Mouse (Mus musculus) liver, embryonic 14.5 days (tissue): ENCODE measurements around the gene Sh3d19. TPM values are rescaled to one million over a fixed set of nuclear protein-coding genes. Genes with fewer than 3 reads are reported as not detected.
A peak's percentile ranks its signal among the peaks of the same experiment; 100 is the strongest.

Source experiments
- ATAC-seq: fragments of 200-750 bp; cut with Nextera tagmentation; 2 replicates; pipeline ENCODE4 v1.8.0; 2017; ENCODE audit warnings: moderate number of reproducible peaks, mild to moderate bottlenecking, moderate library complexity; ENCODE audit not compliant: insufficient read depth
- DNase-seq, 3 experiments: peaks; one replicate each; pipeline ENCODE4 v3.0.0-alpha.2; 2012 to 2013; ENCODE audit warnings: low read depth in 3 of 3, low spot score in 3 of 3
- H3K27ac ChIP-seq: fragments of 300-500 bp; sonication (generic); 2 replicates; pipeline ENCODE4 v1.5.1; 2014; ENCODE audit warnings: moderate library complexity, mild to moderate bottlenecking, control low read depth, inconsistent platforms
- H3K27me3 ChIP-seq: fragments of 300-500 bp; sonication (generic); 2 replicates; pipeline ENCODE4 v1.6.1; 2014; ENCODE audit warnings: mild to moderate bottlenecking, low read length, moderate library complexity; ENCODE audit not compliant: control insufficient read depth, insufficient read depth
- H3K36me3 ChIP-seq: fragments of 300-500 bp; sonication (generic); replicated peaks from 2 replicates; pipeline ENCODE4 v1.6.1; 2014; ENCODE audit warnings: low read depth; ENCODE audit not compliant: control insufficient read depth, insufficient read depth
- H3K4me1 ChIP-seq, 2 experiments: fragments of 200-500 bp in 1 of 2; fragments of 300-500 bp in 1 of 2; sonication (generic) in 1 of 2; replicated peaks; 2 replicates each; pipeline ENCODE4 v1.6.1; 2012 to 2014; ENCODE audit warnings: antibody characterized with exemption in 1 of 2, inconsistent platforms in 1 of 2, low read length in 1 of 2; ENCODE audit not compliant: control insufficient read depth in 2 of 2, insufficient read depth in 2 of 2
- H3K4me2 ChIP-seq: fragments of 300-500 bp; sonication (generic); 2 replicates; pipeline ENCODE4 v1.6.1; 2014; ENCODE audit warnings: low read depth, mild to moderate bottlenecking, control low read depth, moderate library complexity
- H3K4me3 ChIP-seq, 2 experiments: fragments of 200-500 bp in 1 of 2; fragments of 300-500 bp in 1 of 2; sonication (generic) in 1 of 2; 2 replicates each; pipeline ENCODE4 v1.5.1; 2012 to 2014; ENCODE audit warnings: low read depth in 2 of 2, low read length in 2 of 2, mild to moderate bottlenecking in 2 of 2, control low read depth in 1 of 2, inconsistent platforms in 1 of 2, moderate library complexity in 1 of 2; ENCODE audit not compliant: insufficient read depth in 1 of 2
- H3K9ac ChIP-seq: fragments of 300-500 bp; sonication (generic); replicated peaks from 2 replicates; pipeline ENCODE4 v1.6.1; 2014; ENCODE audit warnings: mild to moderate bottlenecking, control low read depth, moderate library complexity
- H3K9me3 ChIP-seq: fragments of 300-500 bp; sonication (generic); 2 replicates; pipeline ENCODE4 v1.6.1; 2016; ENCODE audit warnings: low read length, mixed read lengths; ENCODE audit not compliant: control insufficient read depth
- CTCF ChIP-seq: IDR thresholded peaks from 2 replicates; pipeline ENCODE4 v1.5.1; 2016; ENCODE audit warnings: antibody characterized with exemption, low read depth, control low read depth
- EP300 ChIP-seq: IDR thresholded peaks from 2 replicates; pipeline ENCODE4 v1.6.1; 2016; ENCODE audit warnings: antibody characterized with exemption, low read depth
- WGBS: fragments of 180-500 bp; shearing (Covaris S2); extraction: QIAGEN DNeasy Blood & Tissue Kit; methylation state at CpG from one replicate; pipeline ENCODE4 v1.1.7; 2014; ENCODE audit not compliant: insufficient replicate concordance; 5-methylcytosine and 5-hydroxymethylcytosine counted together
- polyA plus RNA-seq, 2 experiments: library from polyadenylated mRNA; depleted of rRNA in 1 of 2; stranded (reverse) in 1 of 2; unstranded in 1 of 2; fragments of >200 nt; fragmentation: Nextera tagmentation in 1 of 2; extraction: Ambion mirVana in 1 of 2; gene quantifications; 2 replicates each; pipeline versions ENCODE4 v1.2.1 to v1.2.3; 2012 to 2014

Gene Sh3d19
- polyA plus RNA-seq, 2 experiments, result 5.5 to 6.3 TPM

DNA sequence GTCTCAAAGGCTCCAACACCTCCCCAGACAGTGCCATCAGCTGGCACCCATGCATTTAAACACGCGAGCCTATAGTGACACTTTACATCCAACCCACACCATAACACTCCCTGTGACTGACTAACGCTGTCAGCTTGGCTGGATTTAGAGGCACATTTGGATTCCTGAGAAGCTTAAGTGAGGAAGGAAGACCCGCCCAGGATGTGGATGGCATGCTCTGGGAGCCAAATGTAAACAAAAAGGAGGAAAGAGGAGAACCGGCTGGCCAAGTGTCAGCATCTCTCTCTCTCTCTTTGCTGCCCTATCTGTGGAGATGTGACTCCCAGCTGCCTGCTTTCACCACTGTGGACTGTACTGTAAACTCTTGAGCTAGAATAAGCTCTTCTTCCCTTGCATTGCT is 9.8 kb upstream of the Sh3d19 start:
- TF ChIP-seq EP300 (no peak), CTCF (no peak)
- Histone ChIP-seq H3K27me3 (no peaks in the 10 kb centered on the region), H3K36me3 (no peaks in the 10 kb centered on the region), H3K9me3 (no peaks in the 10 kb centered on the region), H3K9ac (no peak overlapping the region), H3K4me1 (no peaks in the 10 kb centered on the region), H3K4me2 (no peak overlapping the region), H3K27ac (no peak overlapping the region), H3K4me3 (no peak overlapping the region)
- 30% methylated on average over 5 of the region's 5 CpGs for WGBS
- no peak for DNase-seq
- no peak for ATAC-seq

GRCm38 (mm10) chr3:85965479-85965878 is 5.4 kb upstream of the Sh3d19 start:
- ATAC-seq, result no peak
- H3K36me3 ChIP-seq, result no peaks in the 10 kb centered on the region
- no peaks in the 10 kb centered on the region for H3K9me3 ChIP-seq
- H3K27ac ChIP-seq, result no peak overlapping the region
- H3K4me1 ChIP-seq, result peaks cover 0 to under 1% of the 10 kb centered on the region in 2 experiments; a peak in 1 of 4 replicates
- no peak overlapping the region for H3K9ac ChIP-seq
- H3K27me3 ChIP-seq, result no peaks in the 10 kb centered on the region
- WGBS, result 69% methylated on average over 4 of the region's 4 CpGs
- no peak overlapping the region for H3K4me2 ChIP-seq
- TF ChIP-seq EP300, result no peak
- no peak for DNase-seq
- H3K4me3 ChIP-seq, result no peak overlapping the region

DNA sequence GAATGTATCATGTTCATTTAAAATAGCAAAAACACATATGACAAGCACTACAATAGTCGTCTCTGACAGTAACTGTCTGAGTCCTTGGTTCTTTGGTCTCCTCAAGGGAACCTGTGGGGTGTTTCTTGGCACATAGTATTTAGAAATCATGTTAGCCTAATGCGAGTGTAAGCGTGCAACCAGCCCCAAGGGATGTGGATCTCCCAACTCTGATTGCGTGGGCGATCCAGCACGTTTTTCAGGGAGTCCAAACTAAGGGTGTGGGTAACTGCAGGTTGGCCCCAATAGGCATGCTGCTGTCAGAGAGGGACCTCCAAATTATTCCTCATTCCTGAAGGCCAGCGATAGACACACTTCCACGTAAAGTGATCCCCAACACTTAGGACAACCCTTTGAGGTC is 1.9 kb upstream of the Sh3d19 start:
- H3K36me3 ChIP-seq, result no peaks in the 10 kb centered on the region
- peaks cover 0 to 6% of the 10 kb centered on the region in 2 experiments; a peak in 3 of 4 replicates for H3K4me1 ChIP-seq
- H3K4me2 ChIP-seq, result no peak overlapping the region
- H3K27me3 ChIP-seq, result no peaks in the 10 kb centered on the region
- H3K4me3 ChIP-seq, result no peak overlapping the region
- no peak overlapping the region for H3K9ac ChIP-seq
- no peak overlapping the region for H3K27ac ChIP-seq
- DNase-seq (no peak), ATAC-seq (no peak)
- WGBS, result 74% methylated on average over 8 of the region's 8 CpGs
- H3K9me3 ChIP-seq, result no peaks in the 10 kb centered on the region
- TF ChIP-seq CTCF (no peak), EP300 (no peak)

DNA sequence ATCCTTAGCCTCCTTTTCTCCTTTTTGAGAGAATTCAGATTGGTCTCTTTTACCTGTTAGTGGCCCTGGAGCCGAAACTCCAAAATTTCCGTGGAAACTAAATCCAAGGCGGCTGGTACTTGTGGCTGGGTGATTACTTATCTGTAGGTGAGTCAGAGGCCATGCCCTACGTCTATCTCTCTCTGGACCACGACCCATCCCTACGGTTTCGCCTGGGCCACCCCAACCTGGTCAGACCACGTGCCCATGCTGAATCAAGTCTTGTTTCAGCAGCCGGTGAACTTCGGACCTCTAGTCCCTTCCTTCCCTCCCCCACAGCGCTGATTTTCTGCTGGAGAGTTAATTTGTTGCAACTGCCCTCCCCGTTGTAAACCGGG is 678 bp downstream of the Sh3d19 start:
- peak; percentile 53 for ATAC-seq
- Histone ChIP-seq H3K27ac (no peak overlapping the region), H3K4me1 (peaks cover 0 to 6% of the 10 kb centered on the region in 2 experiments; a peak in 3 of 4 replicates), H3K27me3 (no peaks in the 10 kb centered on the region), H3K4me2 (peak overlapping the region; percentile 91), H3K36me3 (no peaks in the 10 kb centered on the region), H3K9me3 (no peaks in the 10 kb centered on the region), H3K4me3 (peak overlapping the region; percentile 61 to 72), H3K9ac (peak overlapping the region; percentile 61)
- DNase-seq, result no peak
- TF ChIP-seq EP300 (no peak), CTCF (no peak)
- WGBS, result 3% methylated on average over 13 of the region's 13 CpGs

- Histone ChIP-seq H3K27ac (no peak overlapping the region), H3K4me3 (no peak overlapping the region), H3K4me1 (peaks cover 0 to 6% of the 10 kb centered on the region in 2 experiments; a peak in 3 of 4 replicates), H3K4me2 (peak overlapping the region; percentile 91), H3K36me3 (no peaks in the 10 kb centered on the region), H3K9ac (no peak overlapping the region), H3K27me3 (no peaks in the 10 kb centered on the region), H3K9me3 (no peaks in the 10 kb centered on the region)
- ATAC-seq (no peak), DNase-seq (no peak)
- 72% methylated on average over 10 of the region's 10 CpGs for WGBS
- TF ChIP-seq CTCF (no peak), EP300 (no peak)
Measured at GRCm38 (mm10) chr3:85973376-85974140, 2.6 kb downstream of the Sh3d19 start.
